Mouse (Mus musculus) telencephalon, adult 2 months (tissue): ENCODE data around the gene Rpgrip1.
"Not testable (repeated sequence)": the region's sequence is repeated elsewhere in the genome, so short reads cannot be mapped to it uniquely, and the experiment has no call there.

Experiments used
- DNase-seq: peaks from one replicate; pipeline ENCODE4 v3.0.0-alpha.2; 2011; ENCODE audit warnings: low read depth, low spot score

The Rpgrip1 gene

GRCm38 (mm10) chr14:52110346-52110745 is at the start of gene Rpgrip1:
Gene Rpgrip1 (plus strand): TSS chr14:52110704.
- DNase-seq, result no peak

DNA sequence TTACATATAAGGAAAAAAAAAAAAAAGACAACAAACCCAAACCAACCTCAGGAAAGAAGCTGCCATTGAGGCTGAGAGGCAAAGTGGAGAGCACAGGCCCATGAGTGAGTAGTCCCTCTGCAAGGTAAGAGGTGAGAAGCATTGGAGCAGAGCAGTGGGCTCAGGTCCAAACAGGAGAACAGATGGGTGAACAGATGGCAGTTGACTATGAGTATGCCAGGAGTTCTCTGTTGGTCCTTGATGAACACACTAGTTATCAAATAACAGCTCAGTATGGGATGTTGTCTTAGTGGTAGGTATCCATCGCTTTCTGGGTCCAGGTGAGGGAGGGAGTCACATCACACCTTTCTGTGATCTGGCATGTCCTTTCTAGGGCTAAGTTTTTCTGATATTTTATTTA is 49.7 kb upstream of the Rpgrip1 start:
- DNase-seq, result no peak

DNA sequence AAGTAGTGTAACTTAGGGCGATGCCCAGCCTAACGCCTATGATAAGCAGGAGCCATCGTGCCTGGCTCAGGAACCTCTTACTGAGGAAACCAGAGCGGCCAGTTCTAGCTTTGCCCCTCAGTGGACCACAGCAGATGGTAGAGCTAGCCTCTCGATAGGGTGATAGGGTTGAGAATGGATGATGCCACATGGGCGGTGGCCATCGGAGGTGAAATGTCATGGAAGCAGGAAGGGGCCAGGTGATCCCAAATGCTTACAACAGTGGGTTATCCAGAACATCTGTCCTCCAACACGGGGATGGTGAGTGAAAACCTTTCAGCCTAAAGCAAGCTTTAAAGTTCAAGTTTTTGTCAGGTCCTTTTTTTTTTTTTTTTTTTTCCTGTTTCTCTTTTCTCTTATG is 48.7 kb upstream of the Rpgrip1 start:
- no peak for DNase-seq

DNA sequence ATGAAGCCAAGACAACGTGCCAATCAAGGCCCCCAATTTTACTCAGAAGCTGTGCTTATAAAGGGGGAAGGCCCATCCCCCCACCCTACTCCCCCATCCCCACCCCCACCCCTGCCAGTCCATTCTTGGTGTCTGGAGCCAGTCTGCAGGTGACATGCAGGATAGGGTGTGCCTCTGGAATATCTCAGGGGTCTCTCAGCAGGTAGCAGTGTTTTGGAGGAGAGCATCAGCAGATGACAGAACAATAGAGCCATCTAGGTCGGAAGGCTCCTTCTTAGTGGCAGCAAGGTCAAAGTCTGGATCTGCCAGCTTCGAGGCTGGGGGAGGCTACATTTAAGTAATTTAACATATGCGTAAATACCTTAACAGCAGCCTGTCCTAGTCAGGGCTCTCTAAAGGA is 44.4 kb upstream of the Rpgrip1 start:
- no peak for DNase-seq

DNA sequence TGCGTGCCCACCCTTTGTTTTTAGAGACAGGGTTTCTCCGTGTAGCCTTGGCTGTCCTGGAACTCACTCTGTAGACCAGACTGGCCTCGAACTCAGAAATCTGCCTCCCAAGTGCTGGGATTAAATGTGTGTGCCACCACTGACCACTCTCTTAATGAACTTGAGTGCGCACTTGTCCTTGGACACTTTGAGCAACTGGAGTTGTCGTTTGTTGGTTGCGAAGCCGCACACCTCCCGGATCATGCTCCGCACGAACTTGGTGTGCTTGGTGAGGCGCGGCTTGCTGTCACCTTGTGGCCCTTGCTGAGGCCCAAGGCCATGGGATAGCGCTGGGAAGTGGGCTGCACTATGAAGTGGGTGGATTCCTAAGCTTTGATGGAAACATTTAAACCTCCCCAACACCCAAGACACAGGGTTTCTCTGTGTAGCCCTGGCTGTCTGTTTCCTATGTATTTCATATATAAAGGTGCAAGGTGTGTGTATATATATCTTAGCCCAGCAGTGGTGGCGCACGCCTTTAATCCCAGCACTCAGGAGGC is 38.8 kb upstream of the Rpgrip1 start:
- no peak for DNase-seq

GRCm38 (mm10) chr14:52083083-52083482 is 27.4 kb upstream of the Rpgrip1 start:
- no peak for DNase-seq

GRCm38 (mm10) chr14:52094533-52094932 is 16.0 kb upstream of the Rpgrip1 start:
- DNase-seq, result no peak

DNA sequence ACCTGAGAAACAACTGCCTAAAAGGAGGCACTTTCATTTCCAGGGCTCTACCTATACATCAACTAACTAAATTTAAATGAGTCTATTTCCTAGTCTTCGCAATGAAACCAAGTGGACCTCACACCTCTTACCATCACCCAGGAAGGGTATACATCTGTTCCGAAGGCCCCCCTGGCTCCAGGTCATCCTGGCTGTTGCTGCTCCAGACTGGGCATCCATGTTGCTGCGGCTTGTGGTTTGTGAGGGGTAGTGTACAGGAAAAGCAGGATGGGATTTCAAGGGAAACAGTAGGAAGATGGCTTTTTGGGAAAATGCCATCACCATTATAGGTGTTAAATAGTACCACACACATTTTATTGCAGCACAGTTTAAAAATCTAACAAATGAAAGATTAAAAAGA is 13.3 kb upstream of the Rpgrip1 start:
- not testable (repeated sequence) for DNase-seq

DNA sequence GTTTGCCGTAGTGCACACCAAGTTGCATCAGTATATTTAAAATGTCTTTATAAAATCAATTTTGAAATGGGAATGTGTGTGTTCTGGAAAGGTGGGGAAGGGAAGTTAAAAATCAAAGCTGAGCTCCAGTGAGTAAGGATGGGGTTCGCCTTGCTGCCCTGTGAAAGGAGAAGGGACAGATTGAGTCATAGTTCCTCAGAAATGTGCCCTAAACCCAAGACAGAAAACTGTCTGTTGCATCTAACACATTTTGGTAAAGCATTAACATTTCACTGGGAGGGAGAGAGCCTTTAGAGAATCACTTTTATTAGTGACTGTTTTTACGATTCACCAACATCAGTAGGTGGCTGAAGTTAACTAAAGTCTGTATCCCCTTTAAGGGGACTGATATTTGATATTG is 12.1 kb upstream of the Rpgrip1 start:
- DNase-seq, result not testable (repeated sequence)

DNA sequence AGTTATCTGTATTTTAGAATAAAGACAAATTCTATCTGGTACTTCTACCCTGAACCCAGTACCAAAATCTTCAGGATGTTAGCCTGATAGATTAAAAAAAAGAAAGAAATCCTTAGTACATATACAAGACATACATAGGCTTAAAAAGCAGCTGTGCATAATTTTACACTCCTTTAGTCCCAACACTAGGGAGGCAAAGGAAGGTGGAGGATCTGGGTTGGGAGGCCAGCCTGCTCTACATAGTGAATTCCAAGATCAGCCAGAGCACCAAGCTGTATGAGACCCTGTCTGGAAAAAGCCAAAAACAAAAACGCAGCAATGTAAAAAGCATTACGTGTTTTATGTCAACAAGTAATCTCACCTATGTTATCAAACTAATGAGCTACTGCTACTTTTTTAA is 10.9 kb upstream of the Rpgrip1 start:
- DNase-seq, result no peak

GRCm38 (mm10) chr14:52100170-52100960 is 10.1 kb upstream of the Rpgrip1 start:
- DNase-seq, result no peak

GRCm38 (mm10) chr14:52101285-52102157 is 9.0 kb upstream of the Rpgrip1 start:
- DNase-seq, result no peak

DNA sequence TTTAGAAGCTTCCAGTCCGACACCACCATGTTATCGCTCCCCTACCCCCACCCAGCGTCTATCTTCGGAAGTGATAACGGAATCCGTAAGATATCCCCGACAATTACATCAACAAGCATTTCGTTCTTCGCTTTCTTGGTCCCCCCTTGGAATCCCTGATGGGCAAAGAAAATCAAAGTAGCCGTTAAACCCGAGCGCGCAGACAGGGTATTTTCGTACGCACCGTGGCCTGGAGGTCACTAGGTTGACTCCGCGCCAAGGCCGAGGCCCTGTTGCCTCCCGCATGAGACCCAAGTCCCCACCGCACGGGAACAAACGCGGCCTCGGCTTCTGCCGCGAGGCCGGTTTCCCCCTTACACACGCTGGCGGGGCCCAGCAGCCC is 7.0 kb upstream of the Rpgrip1 start:
- DNase-seq, result no peak

- DNase-seq, result peak; percentile 100
Observed at GRCm38 (mm10) chr14:52103856-52104676, 6.4 kb upstream of the Rpgrip1 start, which contains the start of gene Hnrnpc. Gene Hnrnpc (minus strand): TSS chr14:52104028.

DNA sequence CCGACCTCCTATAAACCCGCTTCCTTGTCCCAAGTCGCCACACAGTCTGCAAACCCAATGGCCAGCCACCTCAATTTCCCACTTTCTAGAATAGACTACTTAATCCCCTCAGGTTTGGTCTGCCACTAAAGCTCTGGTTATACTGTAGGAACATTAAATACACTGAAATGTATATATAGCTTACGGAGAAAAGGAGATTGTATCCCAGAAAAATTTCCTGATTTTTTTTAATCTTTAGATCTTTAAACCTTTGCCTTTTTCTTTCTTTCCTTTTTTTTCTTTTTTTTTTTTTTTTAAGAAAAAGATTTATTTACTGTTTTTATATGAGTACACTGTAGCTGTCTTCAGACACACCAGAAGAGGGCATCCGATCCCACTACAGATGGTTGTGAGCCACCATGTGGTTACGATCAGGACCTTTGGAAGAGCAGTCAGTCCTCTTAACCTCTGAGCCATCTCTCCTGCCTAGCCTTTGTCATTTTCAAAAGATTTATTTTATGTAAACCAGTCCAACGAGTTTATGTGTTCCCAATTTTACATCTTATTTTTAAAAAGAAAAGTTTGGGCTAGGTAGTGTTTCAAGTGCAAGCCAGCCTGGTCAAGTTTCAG is 5.7 kb upstream of the Rpgrip1 start:
- no peak for DNase-seq

- no peak for DNase-seq
Observed at GRCm38 (mm10) chr14:52105308-52105707, 5.2 kb upstream of the Rpgrip1 start.

GRCm38 (mm10) chr14:52106741-52107140 is 3.8 kb upstream of the Rpgrip1 start:
- DNase-seq, result no peak

DNA sequence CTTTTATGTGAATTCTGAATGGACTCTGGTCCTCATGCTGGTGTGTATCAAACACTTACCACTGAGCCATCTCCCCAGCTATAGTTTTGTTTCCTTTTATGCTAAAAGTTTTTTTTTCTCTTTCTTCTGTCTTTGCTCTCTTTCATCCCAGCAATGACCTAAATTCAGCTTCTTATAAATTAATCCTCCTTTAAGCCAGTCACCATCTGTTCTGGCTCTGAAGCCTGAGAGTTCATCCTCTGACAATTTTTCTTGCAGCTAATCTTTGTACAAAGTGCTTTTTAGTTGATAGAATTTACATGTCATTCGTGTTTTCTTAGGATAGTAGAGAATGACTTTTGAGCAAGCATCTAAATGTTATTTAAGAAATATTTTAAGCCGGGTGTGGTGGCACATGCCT is 2.5 kb upstream of the Rpgrip1 start:
- no peak for DNase-seq

GRCm38 (mm10) chr14:52114101-52114500 is 3.6 kb downstream of the Rpgrip1 start:
- no peak for DNase-seq

DNA sequence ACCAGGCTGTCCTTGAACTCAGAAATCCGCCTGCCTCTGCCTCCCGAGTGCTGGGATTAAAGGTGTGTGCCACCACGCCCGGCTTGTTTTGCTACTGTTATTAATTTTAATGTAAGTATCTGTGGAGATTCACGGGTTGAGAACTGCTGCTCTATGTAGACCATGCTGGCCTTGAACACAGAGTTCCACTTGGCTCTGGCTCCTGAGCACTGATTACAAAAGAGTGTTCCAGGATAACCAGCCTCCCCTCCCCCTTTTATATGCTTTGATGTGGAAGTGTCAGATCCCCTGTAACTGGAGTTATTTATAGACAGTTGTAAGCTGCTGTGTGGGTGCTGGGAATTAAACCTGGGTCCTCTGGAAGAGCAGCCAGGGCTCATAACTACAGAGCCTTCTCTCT is 6.7 kb downstream of the Rpgrip1 start:
- no peak for DNase-seq

DNA sequence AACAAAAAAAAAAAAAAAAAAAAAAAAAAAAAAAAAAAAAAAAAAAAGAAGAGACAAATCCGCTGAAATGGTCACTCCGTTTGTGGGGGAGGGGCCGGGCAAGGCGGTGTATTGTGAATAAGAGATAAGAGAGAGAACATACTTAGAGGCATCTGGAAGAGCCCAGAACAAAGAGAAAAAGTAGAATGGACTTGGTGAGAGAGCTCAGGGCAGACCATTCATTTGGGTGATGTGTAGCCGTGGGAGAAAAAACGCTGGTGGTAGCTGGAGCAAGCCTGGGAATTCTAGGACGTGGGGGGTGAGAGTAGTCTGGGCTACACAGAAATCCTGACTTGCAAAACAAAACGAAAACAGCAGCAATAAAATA is 7.9 kb downstream of the Rpgrip1 start:
- DNase-seq, result no peak
